Mouse (Mus musculus) G1E (cell line): ENCODE data around the gene Acbd3. TPM values are rescaled to one million over a fixed set of nuclear protein-coding genes. Genes with fewer than 3 reads are reported as not detected.

Experiments used
- ATAC-seq: 2 replicates; pipeline ENCODE4 v1.8.0; 2016; ENCODE audit warnings: mild to moderate bottlenecking; ENCODE audit not compliant: insufficient number of reproducible peaks, poor library complexity, low FRiP score, severe bottlenecking; ENCODE audit errors: extremely low read depth
- DNase-seq: peaks from one replicate; pipeline ENCODE4 v3.0.0; 2012; ENCODE audit warnings: low spot score
- H3K27me3 ChIP-seq: 2 replicates; pipeline ENCODE4 v1.6.1; 2012; ENCODE audit warnings: mild to moderate bottlenecking, low read length, inconsistent platforms; ENCODE audit not compliant: insufficient read depth
- H3K36me3 ChIP-seq: replicated peaks from 2 replicates; pipeline ENCODE3; 2012; ENCODE audit warnings: mild to moderate bottlenecking, inconsistent platforms
- H3K4me1 ChIP-seq: 2 replicates; pipeline ENCODE4 v1.6.1; 2012; ENCODE audit warnings: low read depth, low read length, inconsistent platforms, mixed read lengths; ENCODE audit not compliant: insufficient read depth
- H3K4me3 ChIP-seq: 2 replicates; pipeline ENCODE4 v1.5.1; 2012; ENCODE audit warnings: low read depth, mild to moderate bottlenecking, inconsistent platforms, low read length, moderate library complexity, mixed read lengths
- H3K9me3 ChIP-seq: replicated peaks from 2 replicates; pipeline ENCODE4 v1.6.1; 2012; ENCODE audit warnings: inconsistent platforms
- CTCF ChIP-seq: IDR thresholded peaks from 2 replicates; pipeline ENCODE4 v1.5.1; 2012; ENCODE audit warnings: low read depth, low read length, inconsistent platforms, mixed read lengths
- GATA1 ChIP-seq: IDR thresholded peaks from 2 replicates; pipeline ENCODE4 v1.6.1; 2012; ENCODE audit warnings: borderline replicate concordance, low read length, inconsistent platforms, mixed read lengths
- GATA2 ChIP-seq: IDR thresholded peaks from 2 replicates; pipeline ENCODE4 v1.6.1; 2012; ENCODE audit warnings: low read depth, low read length, inconsistent platforms, borderline replicate concordance
- POLR2AphosphoS5 ChIP-seq: IDR thresholded peaks from 2 replicates; pipeline ENCODE4 v1.6.1; 2012; ENCODE audit warnings: low read depth, low read length, inconsistent platforms; ENCODE audit not compliant: insufficient replicate concordance
- TAL1 ChIP-seq: conservative IDR thresholded peaks from 2 replicates; pipeline ENCODE4 v1.6.1; 2012; ENCODE audit warnings: low read depth, low read length, inconsistent platforms, mixed read lengths
- polyA plus RNA-seq: library from polyadenylated mRNA; stranded (reverse); fragments of >175 nt; gene quantifications from 2 replicates; pipeline ENCODE4 v1.2.3, GENCODE M21; 2012
- total RNA-seq, 2 experiments: library from RNA; stranded (forward) in 1 of 2; stranded (reverse) in 1 of 2; fragments of 200-1000 nt in 1 of 2; fragments of >200 nt in 1 of 2; fragmentation: Nextera tagmentation in 1 of 2; gene quantifications; 2 replicates each; pipeline ENCODE4 v1.2.3; 2014 to 2017

Gene Acbd3
- total and polyA plus RNA-seq, 3 experiments, result 8.2 to 57.1 (median 34.9) TPM

GRCm38 (mm10) chr1:180765393-180765792 is 39.5 kb downstream of the Acbd3 start:
- no peak overlapping the region for H3K4me3 ChIP-seq
- H3K27me3 ChIP-seq, result peaks cover 52% of the 10 kb centered on the region
- H3K9me3 ChIP-seq, result no peaks in the 10 kb centered on the region
- DNase-seq, result no peak
- H3K36me3 ChIP-seq, result no peaks in the 10 kb centered on the region
- peaks cover 32% of the 10 kb centered on the region for H3K4me1 ChIP-seq
- ATAC-seq, result no peak
- TF ChIP-seq GATA2 (no peak), TAL1 (no peak), CTCF (no peak), POLR2AphosphoS5 (no peak), GATA1 (no peak)

DNA sequence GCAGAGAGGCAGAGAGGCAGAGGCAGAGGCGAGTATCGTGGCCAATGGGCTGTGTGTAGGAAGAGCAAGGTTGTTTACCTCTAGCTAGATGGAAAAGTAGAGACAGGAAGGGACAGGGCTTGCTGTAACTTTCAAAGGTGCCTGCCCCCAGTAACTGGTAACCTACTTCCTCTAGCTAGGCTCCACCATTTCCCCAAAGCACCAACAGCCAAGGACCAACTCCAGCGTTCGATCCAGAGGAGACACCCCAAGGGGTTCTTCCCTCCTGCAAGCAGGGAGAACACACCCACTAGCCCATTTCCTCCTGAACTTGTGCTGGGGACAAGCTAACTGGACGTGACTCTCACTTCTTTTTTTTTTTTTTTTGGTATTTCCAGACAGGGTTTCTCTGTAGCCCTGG is 40.7 kb downstream of the Acbd3 start:
- no peaks in the 10 kb centered on the region for H3K9me3 ChIP-seq
- peaks cover 62% of the 10 kb centered on the region for H3K27me3 ChIP-seq
- TF ChIP-seq GATA1 (no peak), GATA2 (no peak)
- peaks cover 39% of the 10 kb centered on the region for H3K4me1 ChIP-seq
- no peak overlapping the region for H3K4me3 ChIP-seq
- DNase-seq (no peak), ATAC-seq (no peak)
- no peaks in the 10 kb centered on the region for H3K36me3 ChIP-seq

DNA sequence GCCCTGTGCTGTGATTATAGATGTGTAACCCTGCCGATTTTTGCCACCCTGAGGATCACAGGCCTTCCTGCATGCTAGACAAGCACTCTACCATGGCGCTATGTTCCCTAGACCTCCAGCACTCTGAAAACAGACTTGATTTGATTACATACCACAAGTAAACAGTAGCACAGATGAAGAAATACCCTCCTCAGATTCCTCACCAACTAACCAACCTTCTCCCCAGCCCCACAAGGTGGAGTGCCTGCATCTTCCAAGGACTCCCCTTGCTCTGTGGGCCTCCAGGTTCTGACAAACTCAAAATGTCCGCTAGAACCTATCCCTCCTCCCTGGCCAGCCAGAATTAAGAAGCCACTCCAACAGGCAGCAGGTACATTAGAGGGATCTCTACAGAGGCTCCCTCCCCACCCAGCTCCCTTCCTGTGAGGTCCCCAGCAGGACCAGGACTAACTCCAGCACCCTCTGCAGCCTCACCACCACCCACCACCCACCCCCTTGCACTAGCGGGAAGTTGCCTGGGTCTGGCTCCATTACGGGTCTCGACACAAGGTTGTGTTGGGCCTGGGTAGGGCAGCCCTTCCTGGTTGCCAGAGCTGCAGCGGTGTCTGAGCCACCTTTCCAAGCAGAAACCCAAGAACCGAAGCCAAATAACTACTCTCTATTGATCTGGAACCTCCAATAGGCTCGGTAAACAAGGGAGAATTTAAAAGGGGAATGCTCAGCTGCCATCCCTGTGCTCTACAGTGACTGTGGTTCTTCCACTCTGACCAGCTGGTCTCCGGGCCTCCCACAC is 41.9 kb downstream of the Acbd3 start:
- H3K4me3 ChIP-seq, result peak overlapping the region; percentile 71
- H3K36me3 ChIP-seq, result no peaks in the 10 kb centered on the region
- no peak for TF ChIP-seq CTCF
- TF ChIP-seq GATA1, result no peak
- TF ChIP-seq TAL1, result no peak
- TF ChIP-seq POLR2AphosphoS5, result no peak
- no peak for TF ChIP-seq GATA2
- ATAC-seq (no peak), DNase-seq (no peak)
- peaks cover 64% of the 10 kb centered on the region for H3K27me3 ChIP-seq
- H3K4me1 ChIP-seq, result peaks cover 45% of the 10 kb centered on the region
- no peaks in the 10 kb centered on the region for H3K9me3 ChIP-seq

GRCm38 (mm10) chr1:180768334-180769168 is 42.7 kb downstream of the Acbd3 start:
- H3K4me3 ChIP-seq, result peak overlapping the region; percentile 71
- ATAC-seq (peak; percentile 58; the same call in 1 of the 2 replicates), DNase-seq (peak; percentile 72)
- TF ChIP-seq TAL1 (no peak), CTCF (peak; percentile 18; the same call in 1 of the 2 replicates), GATA1 (no peak)
- H3K9me3 ChIP-seq, result no peaks in the 10 kb centered on the region
- no peaks in the 10 kb centered on the region for H3K36me3 ChIP-seq
- peaks cover 56% of the 10 kb centered on the region for H3K27me3 ChIP-seq
- peaks cover 42% of the 10 kb centered on the region for H3K4me1 ChIP-seq

GRCm38 (mm10) chr1:180771306-180771705 is 45.5 kb downstream of the Acbd3 start:
- TF ChIP-seq GATA1 (no peak), GATA2 (no peak), TAL1 (no peak), CTCF (no peak), POLR2AphosphoS5 (no peak)
- no peak overlapping the region for H3K4me3 ChIP-seq
- H3K36me3 ChIP-seq, result no peaks in the 10 kb centered on the region
- DNase-seq (no peak), ATAC-seq (no peak)
- peaks cover 47% of the 10 kb centered on the region for H3K4me1 ChIP-seq
- H3K27me3 ChIP-seq, result peaks cover 47% of the 10 kb centered on the region
- peaks cover 9% of the 10 kb centered on the region for H3K9me3 ChIP-seq

DNA sequence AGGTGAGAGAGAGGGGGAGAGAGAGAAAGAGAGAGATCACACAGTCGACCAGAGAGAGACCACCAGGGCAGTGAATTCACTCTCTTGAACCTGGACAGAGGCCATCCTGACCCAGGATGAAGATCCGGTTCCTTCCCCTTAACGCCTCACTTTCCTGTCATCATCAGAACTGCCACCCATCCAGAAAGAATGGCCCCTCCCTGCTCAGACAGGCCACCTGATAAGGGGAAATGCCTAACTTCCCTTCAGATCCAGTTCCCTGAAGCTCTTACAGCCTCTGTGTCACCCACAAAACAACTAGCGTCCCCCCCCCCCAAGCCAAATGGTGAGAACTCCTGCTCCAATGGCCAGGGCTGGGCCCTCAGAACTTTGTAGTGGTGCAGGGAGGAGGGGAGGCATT is 45.9 kb downstream of the Acbd3 start:
- no peak for TF ChIP-seq GATA2
- TF ChIP-seq POLR2AphosphoS5, result no peak
- no peak for TF ChIP-seq TAL1
- TF ChIP-seq GATA1, result no peak
- no peak for TF ChIP-seq CTCF

More for the DNA sequence above, 45.9 kb downstream of the Acbd3 start:
- H3K27me3 ChIP-seq, result peaks cover 43% of the 10 kb centered on the region
- peaks cover 9% of the 10 kb centered on the region for H3K9me3 ChIP-seq
- DNase-seq, result no peak
- H3K4me3 ChIP-seq, result no peak overlapping the region
- H3K4me1 ChIP-seq, result peaks cover 47% of the 10 kb centered on the region
- no peak for ATAC-seq
- no peaks in the 10 kb centered on the region for H3K36me3 ChIP-seq
